Mouse (Mus musculus): ENCODE results near the gene Csnk1e. TPM values are rescaled to one million over a fixed set of nuclear protein-coding genes. Genes with fewer than 3 reads are reported as not detected.

Csnk1e gene
- polyA plus RNA-seq, 1 experiment from 2014 or later, result 100 TPM

GRCm38 (mm10) chr15:79368861-79369440 is 86.4 kb downstream of the Csnk1e start:
- WGBS, result 85% methylated on average over 8 of the region's 8 CpGs
- no peak overlapping the region for H3K4me2 ChIP-seq
- peaks cover 2% of the 10 kb centered on the region; the same call in 1 of the 2 replicates for H3K4me1 ChIP-seq
- ATAC-seq (ENCODE audit: insufficient number of reproducible peaks, insufficient read depth, low FRiP score, low TSS enrichment, low read depth), result no peak
- H3K9ac ChIP-seq, result no peak overlapping the region
- H3K9me3 ChIP-seq, result no peaks in the 10 kb centered on the region
- no peaks in the 10 kb centered on the region for H3K27me3 ChIP-seq
- H3K36me3 ChIP-seq, result peaks cover 92% of the 10 kb centered on the region
- H3K4me3 ChIP-seq, result no peak overlapping the region
- no peak overlapping the region for H3K27ac ChIP-seq

- Histone ChIP-seq H3K9ac (no peak overlapping the region), H3K27me3 (no peaks in the 10 kb centered on the region), H3K36me3 (peaks cover 92% of the 10 kb centered on the region), H3K4me2 (no peak overlapping the region), H3K4me3 (no peak overlapping the region), H3K4me1 (peaks cover 2% of the 10 kb centered on the region; the same call in 1 of the 2 replicates), H3K9me3 (no peaks in the 10 kb centered on the region), H3K27ac (no peak overlapping the region)
- no peak for ATAC-seq (ENCODE audit: insufficient number of reproducible peaks, insufficient read depth, low FRiP score, low TSS enrichment, low read depth)
- 73% methylated on average over 14 of the region's 14 CpGs for whole genome bisulfite sequencing
Observed at GRCm38 (mm10) chr15:79368313-79368811, 87.0 kb downstream of the Csnk1e start.

MicroRNAs encoded within 50 kb of the gene (microRNA counts, 519-probe panel; counts per million panel counts)
- 2,217 counts per million, percentile 55 among the panel's probes with 10 or more counts for microRNA mmu-miR-1943

Small RNA genes within 50 kb of the gene (microRNA-seq; reads per million reads assigned to microRNA genes)
- gene Gm44302, result not detected
- gene Mir1943, result 1.5 reads per million

Other genes starting within 250 kb of the Csnk1e start
- gene Pick1, start 226.4 kb downstream of the Csnk1e start, polyA plus RNA-seq (2015; fragmentation: Nextera tagmentation; extraction: Ambion mirVana), result 53.3 and 56.6 TPM in 2 replicates
- gene Gm49486, start 226.2 kb downstream of the Csnk1e start, polyA plus RNA-seq (2015; fragmentation: Nextera tagmentation; extraction: Ambion mirVana), result 1.6 TPM in 2 replicates
- 0.46 TPM in 1 of 2 replicates, not detected in the other for gene Slc16a8, start 200.8 kb downstream of the Csnk1e start, polyA plus RNA-seq (2015; fragmentation: Nextera tagmentation; extraction: Ambion mirVana)
- 18.0 and 23.4 TPM in 2 replicates for gene Baiap2l2, start 170.0 kb downstream of the Csnk1e start, polyA plus RNA-seq (2015; fragmentation: Nextera tagmentation; extraction: Ambion mirVana)
- 11.6 TPM in 2 replicates for gene Pla2g6, start 127.2 kb downstream of the Csnk1e start, polyA plus RNA-seq (2015; fragmentation: Nextera tagmentation; extraction: Ambion mirVana)
- gene Maff, start 108.9 kb downstream of the Csnk1e start, polyA plus RNA-seq (2015; fragmentation: Nextera tagmentation; extraction: Ambion mirVana), result 1.8 and 2.8 TPM in 2 replicates
- 67.1 and 72.0 TPM in 2 replicates for gene Tmem184b, start 52.0 kb downstream of the Csnk1e start, polyA plus RNA-seq (2015; fragmentation: Nextera tagmentation; extraction: Ambion mirVana)
- not detected in 2 replicates for gene Kcnj4, start 49.7 kb upstream of the Csnk1e start, polyA plus RNA-seq (2015; fragmentation: Nextera tagmentation; extraction: Ambion mirVana)
- gene Kdelr3, start 60.8 kb upstream of the Csnk1e start, polyA plus RNA-seq (2015; fragmentation: Nextera tagmentation; extraction: Ambion mirVana), result 89.9 and 99.5 TPM in 2 replicates
- 61.4 and 65.8 TPM in 2 replicates for gene Ddx17, start 91.2 kb upstream of the Csnk1e start, polyA plus RNA-seq (2015; fragmentation: Nextera tagmentation; extraction: Ambion mirVana)
- 2.2 TPM in 2 replicates for gene Dmc1, start 149.5 kb upstream of the Csnk1e start, polyA plus RNA-seq (2015; fragmentation: Nextera tagmentation; extraction: Ambion mirVana)
- 2.2 and 2.5 TPM in 2 replicates for gene Fam227a, start 203.4 kb upstream of the Csnk1e start, polyA plus RNA-seq (2015; fragmentation: Nextera tagmentation; extraction: Ambion mirVana)
- gene Cby1, start 203.6 kb upstream of the Csnk1e start, polyA plus RNA-seq (2015; fragmentation: Nextera tagmentation; extraction: Ambion mirVana), result 60.7 and 66.0 TPM in 2 replicates
- gene Tomm22, start 215.3 kb upstream of the Csnk1e start, polyA plus RNA-seq (2015; fragmentation: Nextera tagmentation; extraction: Ambion mirVana), result 238 TPM in 2 replicates
- 26.1 and 28.3 TPM in 2 replicates for gene Josd1, start 232.4 kb upstream of the Csnk1e start, polyA plus RNA-seq (2015; fragmentation: Nextera tagmentation; extraction: Ambion mirVana)
- gene Gtpbp1, start 235.3 kb upstream of the Csnk1e start, polyA plus RNA-seq (2015; fragmentation: Nextera tagmentation; extraction: Ambion mirVana), result 39.8 and 42.2 TPM in 2 replicates

Data from embryonic facial prominence, embryonic 13.5 days (tissue).